Mouse (Mus musculus): ENCODE measurements around the gene Tuba8.

Gene Tuba8

DNA sequence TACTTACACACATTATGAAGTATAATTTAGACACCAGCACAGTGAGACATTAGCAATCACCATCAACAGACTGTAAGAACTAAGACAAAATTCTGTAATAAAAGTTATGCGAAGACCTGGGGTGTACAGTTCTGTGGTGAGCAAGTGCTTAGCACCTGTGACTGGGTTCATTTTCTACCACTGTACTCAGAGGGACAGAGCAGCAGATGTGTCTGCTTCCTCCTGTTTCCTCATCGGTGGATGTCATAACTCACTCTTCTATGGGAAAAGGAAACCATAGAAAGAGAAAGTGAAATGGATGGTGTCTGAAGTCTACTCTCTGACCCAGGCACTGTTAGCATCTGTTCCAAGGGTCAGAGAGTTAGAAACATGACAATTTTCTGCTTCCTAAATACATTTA lies 16.2 kb downstream of the Tuba8 start:
- DNase-seq (ENCODE audit: low read depth, low spot score), result no peak

DNA sequence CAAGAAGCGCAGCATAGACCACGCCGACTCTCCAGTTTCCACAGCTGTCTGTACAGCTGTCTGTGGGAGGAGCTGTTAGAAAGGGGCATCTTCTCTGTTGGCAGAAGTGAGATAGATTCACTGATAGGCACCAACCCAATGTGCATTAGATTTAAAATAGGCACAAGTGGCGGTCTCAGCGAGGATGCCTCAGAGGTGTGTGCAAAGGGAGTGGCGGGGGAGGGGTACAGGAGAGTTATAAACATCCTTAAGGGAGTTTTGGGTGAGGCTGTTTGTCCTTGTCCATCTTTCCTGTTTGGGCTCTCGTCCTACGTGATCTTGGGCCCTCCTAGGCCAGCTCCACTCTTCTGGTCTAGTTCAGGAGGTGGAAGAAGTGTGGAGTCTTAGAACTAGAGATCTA lies 17.9 kb downstream of the Tuba8 start:
- DNase-seq (ENCODE audit: low read depth, low spot score), result no peak

DNA sequence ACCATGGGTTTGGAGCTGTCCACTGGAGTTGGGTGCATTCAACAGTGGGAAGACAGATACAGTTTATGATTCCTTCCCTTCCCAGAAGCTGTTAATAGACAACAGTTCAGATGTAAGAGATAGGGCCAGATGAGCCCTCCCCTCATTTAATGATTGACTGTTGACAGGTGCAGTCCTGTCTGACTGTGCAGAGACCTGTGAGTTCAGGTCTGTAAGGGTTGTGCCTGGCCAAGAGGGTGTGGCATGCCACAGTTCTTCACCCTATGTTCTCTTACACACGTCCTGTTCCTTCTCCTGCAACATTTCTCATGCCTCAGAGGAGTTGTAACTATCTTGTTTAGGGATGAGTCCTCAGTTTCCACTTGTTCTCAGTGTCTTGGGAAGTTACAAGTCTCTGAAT lies 22.2 kb downstream of the Tuba8 start:
- DNase-seq (ENCODE audit: low read depth, low spot score), result no peak

DNA sequence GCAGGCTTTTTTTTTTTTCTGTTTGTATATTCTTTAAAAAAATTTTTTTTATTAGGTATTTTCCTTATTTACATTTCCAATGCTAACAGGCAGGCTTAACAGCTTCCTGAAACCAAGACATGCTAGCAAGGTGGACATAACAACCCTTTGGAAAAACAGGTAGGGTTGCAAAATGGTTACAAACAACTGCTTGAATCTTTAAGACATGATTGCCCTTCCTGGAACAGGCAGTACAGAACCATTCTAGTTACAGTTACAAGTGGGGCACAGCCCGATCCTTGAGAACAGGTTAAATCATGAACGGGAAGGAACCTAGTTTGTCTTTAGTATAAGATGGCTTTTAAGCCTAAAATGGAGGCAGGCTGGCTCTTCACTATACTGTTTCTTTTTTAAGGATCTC lies 25.9 kb downstream of the Tuba8 start:
- DNase-seq (ENCODE audit: low read depth, low spot score), result no peak

DNA sequence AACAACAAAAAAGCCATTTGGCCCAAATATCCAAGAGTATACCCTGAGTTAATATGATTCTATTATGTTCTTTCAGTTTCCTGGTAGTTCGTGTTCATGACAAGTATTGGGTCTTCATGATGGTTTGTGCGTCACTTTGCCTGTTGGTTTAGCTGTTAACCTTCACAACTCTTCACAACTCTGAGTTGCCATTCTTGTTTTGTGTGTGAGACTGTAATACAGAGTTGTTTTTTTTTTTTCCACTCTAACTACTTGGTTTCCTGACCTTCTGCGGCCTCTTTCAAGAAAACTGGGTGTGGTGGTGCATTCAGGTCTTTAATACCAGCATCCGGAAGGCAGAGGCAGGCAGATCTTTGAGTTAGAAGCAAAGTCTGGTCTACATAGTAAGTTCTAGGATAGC lies 27.7 kb downstream of the Tuba8 start:
- DNase-seq (ENCODE audit: low read depth, low spot score), result no peak

DNA sequence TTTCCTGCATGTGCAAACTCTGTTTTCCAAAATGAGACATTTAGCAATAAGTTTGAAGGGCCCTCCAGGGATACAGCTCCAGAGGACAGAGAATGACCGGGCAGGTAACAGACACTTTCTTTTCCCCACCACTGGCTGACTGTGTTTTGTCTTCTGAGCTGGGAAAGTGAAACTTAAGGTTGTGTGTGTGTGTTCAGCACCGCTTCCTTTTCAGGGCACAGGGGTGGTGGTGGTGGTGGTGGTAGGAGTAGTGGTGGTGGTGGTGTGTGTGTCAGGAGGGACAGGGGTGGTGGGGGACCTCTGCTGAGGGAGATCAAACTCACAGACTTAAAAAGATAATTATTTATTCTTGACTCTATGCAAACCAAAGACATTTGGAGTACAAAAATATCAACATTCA lies 31.3 kb downstream of the Tuba8 start:
- DNase-seq (ENCODE audit: low read depth, low spot score), result no peak

DNA sequence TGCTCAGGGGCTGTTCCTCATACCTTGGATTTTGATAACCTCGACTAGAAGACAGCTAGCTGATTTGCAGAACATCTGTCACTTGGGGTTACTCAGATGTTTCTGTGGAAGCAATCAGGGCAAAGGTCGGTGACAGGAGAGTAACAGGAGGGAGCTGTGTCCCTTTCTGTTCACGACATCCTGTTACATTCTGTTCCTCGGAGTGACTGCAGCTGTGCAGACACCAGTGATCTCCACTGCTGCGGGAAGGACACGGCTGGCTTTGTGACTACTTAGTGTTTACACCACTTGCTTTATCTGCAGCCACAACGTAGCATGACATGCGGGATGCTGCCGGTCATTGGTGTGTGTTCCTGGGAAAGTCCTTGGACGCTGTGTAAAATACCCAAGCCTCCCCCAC lies 32.7 kb downstream of the Tuba8 start:
- no peak for DNase-seq (ENCODE audit: low read depth, low spot score)

DNA sequence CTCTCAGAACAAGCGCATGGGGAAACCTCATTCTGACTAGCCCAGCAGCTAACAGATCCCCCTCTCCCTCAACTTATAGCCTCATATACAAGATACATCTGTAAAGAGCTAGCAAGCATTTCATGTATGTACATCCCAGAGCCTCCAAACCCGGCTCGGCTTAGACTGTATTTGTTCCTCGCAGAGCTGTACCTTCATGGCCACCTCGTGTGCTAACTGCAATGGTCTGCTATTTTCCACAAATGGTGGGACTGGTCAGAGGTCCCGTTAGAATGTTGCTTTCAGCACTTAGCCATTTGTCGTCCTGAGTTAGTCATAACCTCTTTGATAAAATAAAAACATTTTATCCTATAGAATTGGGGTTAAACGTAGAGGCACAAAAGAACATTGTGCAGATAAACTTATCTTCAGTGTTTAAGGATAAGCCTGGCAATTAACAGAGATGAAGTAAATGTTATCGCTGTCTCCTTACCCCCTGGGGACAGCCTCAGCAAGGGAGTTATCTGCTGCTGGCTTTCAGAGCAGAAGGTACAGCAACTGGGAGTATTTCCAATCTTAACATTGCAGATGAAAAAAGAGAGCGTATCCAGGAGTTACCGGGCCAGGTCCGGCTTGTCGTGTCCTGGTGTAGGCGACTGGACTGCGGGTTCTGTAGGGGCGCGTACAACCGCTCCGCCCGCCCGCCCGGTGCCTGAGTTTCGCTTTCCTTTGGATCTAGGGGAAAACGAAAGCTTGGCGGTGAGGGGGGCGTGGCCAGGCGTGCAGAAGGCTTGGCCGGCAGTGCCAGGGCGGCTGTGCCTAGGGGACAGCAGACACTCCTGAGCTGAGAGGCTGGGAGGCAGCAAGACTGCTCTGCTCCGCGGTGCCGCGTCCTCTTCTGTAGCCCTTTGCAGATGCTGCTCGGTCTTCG lies 34.9 kb downstream of the Tuba8 start, which contains the start of gene Usp18:
TSS of gene Usp18 (plus strand) at position 780 of the 910 bp plus-strand sequence.
- peak; percentile 67 for DNase-seq (ENCODE audit: low read depth, low spot score)

DNA sequence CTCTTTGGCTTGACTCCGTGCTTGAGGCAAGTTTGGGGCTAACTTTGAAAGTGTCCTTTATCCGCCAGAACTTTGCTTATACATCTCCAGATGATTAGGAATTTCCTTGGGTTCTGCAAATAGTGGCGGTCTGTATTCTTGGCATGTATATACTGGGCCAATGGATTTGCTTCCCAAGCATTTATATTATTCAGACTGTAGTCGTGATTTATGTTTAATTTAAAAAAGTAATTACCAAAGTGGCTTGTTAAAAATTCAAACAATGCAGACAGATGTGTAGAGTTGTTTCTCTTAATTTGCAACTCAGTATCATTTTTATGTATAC lies 35.5 kb downstream of the Tuba8 start:
- DNase-seq (ENCODE audit: low read depth, low spot score), result no peak

DNA sequence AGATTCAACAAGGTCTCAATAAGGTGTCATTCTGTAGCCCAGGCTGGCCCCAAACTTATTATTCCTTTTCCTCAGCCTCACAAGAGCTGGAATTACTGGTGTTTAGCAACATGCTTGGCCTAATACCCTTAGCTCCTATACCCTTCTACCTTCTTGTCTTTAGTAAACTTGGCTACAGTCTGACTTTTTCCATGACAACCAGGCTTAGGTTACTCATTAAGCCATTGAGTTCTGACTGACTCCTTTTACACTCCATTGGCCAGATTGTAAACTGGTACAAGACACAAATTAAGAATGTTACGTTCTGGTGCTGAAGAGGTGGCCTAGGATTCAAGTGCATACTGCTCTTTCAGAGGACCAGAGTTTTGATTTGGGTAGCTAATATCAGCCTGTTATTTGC lies 39.9 kb downstream of the Tuba8 start:
- DNase-seq (ENCODE audit: low read depth, low spot score), result no peak

DNA sequence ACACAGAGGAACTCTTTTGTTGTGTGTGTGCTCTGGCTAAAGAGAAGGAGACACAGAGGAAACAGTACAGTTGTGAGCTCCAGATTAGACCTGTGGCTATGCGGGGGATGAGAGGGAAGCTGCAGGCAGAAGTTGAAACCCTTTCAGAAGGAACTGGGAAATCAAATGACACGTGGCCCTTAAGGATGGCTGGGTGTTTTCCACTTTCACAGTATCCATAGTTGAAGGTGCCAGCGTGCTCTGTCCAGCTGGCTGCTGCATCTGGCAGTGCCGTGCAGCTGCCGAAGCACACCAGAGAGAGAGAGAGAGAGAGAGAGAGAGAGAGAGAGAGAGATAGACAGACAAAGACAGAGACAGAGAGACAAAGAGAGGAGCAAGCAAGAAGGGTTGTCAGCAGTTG lies 40.8 kb downstream of the Tuba8 start:
- no peak for DNase-seq (ENCODE audit: low read depth, low spot score)

DNA sequence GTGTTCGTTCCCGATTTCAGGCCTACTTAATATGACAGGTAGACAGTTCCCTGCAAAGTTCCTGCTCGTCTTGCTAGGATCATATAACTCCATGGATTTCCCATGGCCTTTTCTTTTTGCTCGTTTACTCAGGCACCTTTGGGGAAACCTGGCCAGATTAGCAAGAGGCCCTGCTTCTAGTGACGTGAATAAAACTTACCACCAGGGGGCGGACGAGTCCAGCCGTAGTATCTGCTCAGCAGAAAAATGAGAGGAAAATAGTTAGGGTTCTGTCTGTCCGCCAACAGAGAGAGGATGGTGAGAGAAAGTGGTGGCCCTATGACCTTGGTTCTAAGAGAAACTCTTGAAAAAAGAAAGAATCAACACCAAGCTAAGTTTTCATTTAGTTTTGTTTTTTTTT lies 50.1 kb downstream of the Tuba8 start:
- DNase-seq (ENCODE audit: low read depth, low spot score), result peak; percentile 36

DNA sequence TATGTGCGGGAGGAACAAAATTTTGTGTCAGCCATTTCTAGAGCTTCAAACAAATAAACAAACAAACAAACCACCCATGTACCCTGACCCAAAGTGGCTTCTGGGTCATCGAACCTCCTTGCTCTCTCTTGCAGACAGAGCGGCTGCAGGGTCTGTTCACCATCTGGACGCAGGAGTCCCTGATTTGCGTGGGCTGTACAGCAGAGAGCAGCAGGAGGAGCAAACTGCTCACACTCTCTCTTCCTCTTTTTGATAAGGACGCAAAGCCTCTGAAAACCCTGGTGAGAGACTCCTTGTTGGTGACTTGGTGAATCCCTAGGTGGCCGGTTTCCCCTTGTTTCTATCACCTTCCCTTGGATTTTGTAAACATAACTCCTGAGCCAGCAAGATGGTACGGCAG lies 50.7 kb downstream of the Tuba8 start:
- no peak for DNase-seq (ENCODE audit: low read depth, low spot score)

DNA sequence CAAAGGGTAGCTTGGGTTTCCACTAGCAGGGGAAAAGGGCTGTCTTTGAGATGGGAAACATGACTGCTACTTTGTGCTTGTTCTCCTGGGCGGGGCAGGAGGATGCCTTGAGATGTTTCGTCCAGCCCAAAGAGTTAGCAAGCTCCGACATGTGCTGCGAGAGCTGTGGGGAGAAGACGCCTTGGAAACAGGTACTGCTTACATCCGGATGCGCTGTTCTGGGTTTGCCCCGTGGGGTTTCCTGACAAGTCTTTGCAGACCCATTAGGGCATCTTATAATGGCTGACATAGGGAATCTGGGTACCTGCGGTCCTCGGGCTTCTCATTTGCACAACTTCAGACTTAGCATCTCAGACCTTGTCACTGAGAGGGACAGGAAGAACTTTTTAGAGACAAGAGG lies 51.5 kb downstream of the Tuba8 start:
- DNase-seq (ENCODE audit: low read depth, low spot score), result no peak

DNA sequence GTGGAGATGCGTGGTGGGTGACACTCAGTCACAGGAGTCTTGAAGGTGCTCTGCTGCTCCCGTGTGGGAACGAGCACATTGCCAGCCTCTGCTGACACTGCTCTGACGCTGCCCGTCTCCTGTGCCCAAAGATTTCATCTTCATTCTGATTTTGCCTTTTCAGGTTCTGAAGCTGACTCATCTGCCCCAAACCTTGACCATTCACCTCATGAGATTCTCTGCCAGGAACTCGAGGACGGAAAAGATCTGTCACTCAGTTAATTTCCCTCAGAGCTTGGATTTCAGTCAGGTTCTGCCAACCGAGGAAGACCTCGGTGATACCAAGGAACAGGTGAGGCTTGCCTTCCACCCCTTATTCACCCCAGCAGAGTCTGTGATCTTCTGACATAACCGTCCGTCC lies 52.0 kb downstream of the Tuba8 start:
- no peak for DNase-seq (ENCODE audit: low read depth, low spot score)

DNA sequence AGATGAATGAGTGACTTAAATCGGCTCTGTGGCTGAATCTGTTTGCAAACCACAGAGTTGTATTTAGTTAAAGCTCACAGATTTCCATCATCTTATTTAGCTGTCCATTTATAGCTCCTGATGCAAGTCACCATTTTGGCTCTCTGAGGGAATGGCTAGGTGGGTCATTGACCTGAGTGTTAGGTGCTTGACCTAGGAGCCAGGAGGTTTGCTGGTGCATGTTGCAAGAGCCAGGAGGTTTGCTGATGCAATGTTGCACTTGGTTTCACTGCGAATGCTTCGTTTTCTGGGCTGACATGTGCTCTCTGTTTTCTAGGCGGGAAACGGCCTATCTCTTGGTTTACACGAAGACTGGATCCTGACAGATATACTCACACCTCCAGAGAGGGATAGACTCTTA lies 59.7 kb downstream of the Tuba8 start:
- DNase-seq (ENCODE audit: low read depth, low spot score), result no peak

DNA sequence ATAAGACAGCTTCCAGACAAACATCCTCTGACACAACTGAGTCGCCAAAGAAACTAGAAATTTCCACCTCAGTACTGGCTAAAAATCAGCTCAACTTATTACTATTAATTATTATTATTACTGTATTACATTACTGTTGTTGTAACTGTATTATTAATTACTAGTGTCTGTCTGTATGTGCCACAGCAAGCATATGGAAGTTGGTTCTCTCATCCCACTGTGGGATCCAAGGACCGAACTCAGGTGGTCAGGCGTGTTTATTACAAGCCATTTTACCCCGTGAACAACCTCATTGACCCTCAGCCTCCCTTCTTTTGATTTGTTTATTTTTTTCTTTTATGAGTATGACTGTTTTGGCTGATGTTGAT lies 61.2 kb downstream of the Tuba8 start:
- DNase-seq (ENCODE audit: low read depth, low spot score), result no peak

DNA sequence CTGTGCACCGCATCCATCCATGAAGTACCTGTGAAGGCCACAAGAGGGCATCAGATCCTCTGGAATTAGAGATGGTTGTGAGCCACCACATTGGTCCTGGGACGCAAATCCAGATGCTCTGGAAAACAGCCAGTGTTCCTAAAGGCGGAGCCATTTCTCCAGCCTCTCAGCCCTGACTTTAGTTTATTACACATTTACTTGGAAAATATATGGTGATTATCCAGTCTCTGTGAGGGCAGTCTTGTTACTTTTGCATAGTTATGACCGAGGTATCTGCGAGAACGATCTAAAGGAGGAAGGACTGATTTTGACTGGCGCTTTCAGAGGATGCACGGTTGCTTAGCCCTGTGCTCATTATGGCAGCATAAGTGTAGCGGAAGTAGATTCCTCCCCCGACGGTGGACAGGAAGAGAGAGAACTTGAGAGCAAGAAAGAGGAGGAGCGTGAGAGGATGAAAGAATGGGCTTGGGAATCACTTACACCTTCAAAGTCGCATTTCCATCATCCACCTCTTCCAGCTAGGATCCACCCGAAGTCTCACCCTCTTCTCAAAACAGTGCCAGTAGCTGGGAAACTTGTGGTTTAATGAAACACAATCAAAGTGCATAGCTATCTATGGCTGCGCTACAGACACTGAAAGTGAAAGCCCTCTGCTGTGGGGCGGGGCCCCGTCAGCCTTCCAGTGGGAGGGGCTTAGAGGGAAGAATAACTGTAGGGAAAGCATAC lies 61.7 kb downstream of the Tuba8 start:
- DNase-seq (ENCODE audit: low read depth, low spot score), result peak; percentile 66

DNA sequence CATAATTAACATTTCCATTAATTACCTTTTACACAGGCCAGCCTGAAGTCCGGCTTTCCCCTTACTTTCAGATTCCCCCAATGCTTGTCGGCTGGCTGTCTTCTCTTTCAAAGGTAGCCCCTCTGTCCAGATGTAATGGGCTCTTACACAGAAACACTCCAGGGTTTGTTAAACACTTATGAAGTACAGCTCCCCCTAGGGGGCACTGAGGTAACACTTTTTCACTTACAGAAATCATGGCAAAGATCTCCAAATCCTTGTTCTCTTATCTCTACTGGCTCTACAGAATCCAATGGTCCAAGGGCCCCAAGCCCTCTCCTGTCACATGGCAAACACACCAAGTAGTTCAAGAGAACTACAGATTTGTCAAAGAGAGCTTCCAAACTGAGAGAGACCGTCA lies 63.9 kb downstream of the Tuba8 start:
- DNase-seq (ENCODE audit: low read depth, low spot score), result peak; percentile 12
